Mouse (Mus musculus) embryonic facial prominence, embryonic 12.5 days (tissue): ENCODE results near the gene Gbf1. TPM values are rescaled to one million over a fixed set of nuclear protein-coding genes. Genes with fewer than 3 reads are reported as not detected.

Experiments
- ATAC-seq: fragments of 200-750 bp; cut with Nextera tagmentation; 2 replicates; pipeline ENCODE4 v1.8.0; 2017; ENCODE audit not compliant: insufficient number of reproducible peaks, insufficient read depth, low FRiP score, low TSS enrichment
- H3K27ac ChIP-seq: fragments of 300-500 bp; sonication (generic); 2 replicates; pipeline ENCODE4 v1.5.1; 2016; ENCODE audit warnings: mild to moderate bottlenecking
- H3K27me3 ChIP-seq: fragments of 300-500 bp; sonication (generic); 2 replicates; pipeline ENCODE4 v1.6.1; 2016; ENCODE audit warnings: mild to moderate bottlenecking, moderate library complexity
- H3K36me3 ChIP-seq: fragments of 300-500 bp; sonication (generic); 2 replicates; pipeline ENCODE4 v1.6.1; 2016; ENCODE audit warnings: mild to moderate bottlenecking
- H3K4me1 ChIP-seq: fragments of 300-500 bp; sonication (generic); 2 replicates; pipeline ENCODE4 v1.6.1; 2016
- H3K4me2 ChIP-seq: fragments of 300-500 bp; sonication (generic); replicated peaks from 2 replicates; pipeline ENCODE4 v1.6.1; 2016; ENCODE audit warnings: mild to moderate bottlenecking, moderate library complexity
- H3K4me3 ChIP-seq: fragments of 300-500 bp; sonication (generic); 2 replicates; pipeline ENCODE4 v1.5.1; 2016; ENCODE audit warnings: mild to moderate bottlenecking
- H3K9ac ChIP-seq: fragments of 300-500 bp; sonication (generic); 2 replicates; pipeline ENCODE4 v1.6.1; 2016; ENCODE audit warnings: mild to moderate bottlenecking, moderate library complexity
- H3K9me3 ChIP-seq: fragments of 300-500 bp; sonication (generic); 2 replicates; pipeline ENCODE4 v1.6.1; 2016; ENCODE audit warnings: mild to moderate bottlenecking, moderate library complexity
- WGBS: fragments of 180-500 bp; shearing (Covaris S2); methylation state at CpG from one replicate; pipeline ENCODE4 v1.1.7; 2016; 5-methylcytosine and 5-hydroxymethylcytosine counted together
- polyA plus RNA-seq: library from polyadenylated mRNA; unstranded; fragments of >200 nt; fragmentation: Nextera tagmentation; extraction: Ambion mirVana; gene quantifications from 2 replicates; pipeline ENCODE4 v1.2.1, GENCODE M21; 2016

Gbf1 gene
- polyA plus RNA-seq, 1 experiment from 2014 or later = 70.1 TPM

DNA sequence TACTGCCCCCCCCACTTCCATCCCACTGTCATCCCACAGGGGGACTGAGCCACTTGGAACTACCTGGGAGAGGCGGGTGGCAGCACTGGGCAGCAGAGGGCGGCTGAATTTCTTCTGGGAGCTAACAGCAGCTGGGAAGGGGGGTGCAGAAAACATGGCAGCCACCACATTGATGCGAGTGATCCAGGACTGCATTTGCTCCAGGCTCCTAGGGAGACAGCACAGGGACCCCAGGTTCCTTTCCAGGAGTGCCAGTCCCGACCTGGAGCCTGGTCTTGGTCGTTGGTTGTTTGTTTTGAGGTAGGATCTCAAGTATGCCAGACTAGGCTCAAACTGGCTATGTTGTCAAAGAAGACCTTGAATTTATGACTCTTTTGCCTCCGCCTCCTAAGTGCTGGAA, 161.3 kb downstream of the Gbf1 start:
- Histone ChIP-seq H3K4me3 (no peak overlapping the region), H3K4me1 (peaks cover 24% of the 10 kb centered on the region), H3K36me3 (peaks cover 18% of the 10 kb centered on the region; the same call in 1 of the 2 replicates), H3K4me2 (no peak overlapping the region), H3K27ac (no peak overlapping the region), H3K9me3 (no peaks in the 10 kb centered on the region), H3K27me3 (peaks cover 65% of the 10 kb centered on the region), H3K9ac (no peak overlapping the region)
- no peak for ATAC-seq
- WGBS = 72% methylated on average over 6 of the region's 6 CpGs

DNA sequence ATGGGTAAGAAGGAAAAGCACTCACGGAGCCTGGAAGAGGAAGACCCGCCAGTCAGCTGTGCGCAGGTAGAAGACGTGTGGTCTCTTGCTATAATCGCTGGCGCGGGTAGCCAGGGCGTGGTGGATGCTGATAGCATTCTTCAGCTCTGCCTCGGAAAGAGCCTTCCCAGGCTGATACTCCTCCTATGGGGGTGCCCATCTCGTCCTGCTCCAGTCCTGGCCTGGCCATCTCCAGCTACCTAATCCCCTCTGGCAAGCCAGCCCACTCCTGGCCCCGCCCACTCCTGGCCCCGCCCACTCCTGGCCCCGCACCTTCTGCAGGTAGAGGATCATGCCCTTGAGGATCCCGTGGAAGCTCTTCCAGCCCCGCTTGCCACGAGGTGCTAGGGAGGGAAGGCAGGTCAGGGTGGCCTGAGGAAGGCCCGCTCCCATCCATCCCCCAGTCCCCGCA, 161.9 kb downstream of the Gbf1 start:
- peaks cover 67% of the 10 kb centered on the region for H3K27me3 ChIP-seq
- no peak overlapping the region for H3K9ac ChIP-seq
- H3K4me1 ChIP-seq = peaks cover 25% of the 10 kb centered on the region; the same call in 1 of the 2 replicates
- H3K4me2 ChIP-seq = no peak overlapping the region
- no peak overlapping the region for H3K27ac ChIP-seq
- peaks cover 18% of the 10 kb centered on the region; the same call in 1 of the 2 replicates for H3K36me3 ChIP-seq
- no peaks in the 10 kb centered on the region for H3K9me3 ChIP-seq
- no peak overlapping the region for H3K4me3 ChIP-seq
- WGBS = 9% methylated on average over 18 of the region's 18 CpGs
- ATAC-seq = no peak

DNA sequence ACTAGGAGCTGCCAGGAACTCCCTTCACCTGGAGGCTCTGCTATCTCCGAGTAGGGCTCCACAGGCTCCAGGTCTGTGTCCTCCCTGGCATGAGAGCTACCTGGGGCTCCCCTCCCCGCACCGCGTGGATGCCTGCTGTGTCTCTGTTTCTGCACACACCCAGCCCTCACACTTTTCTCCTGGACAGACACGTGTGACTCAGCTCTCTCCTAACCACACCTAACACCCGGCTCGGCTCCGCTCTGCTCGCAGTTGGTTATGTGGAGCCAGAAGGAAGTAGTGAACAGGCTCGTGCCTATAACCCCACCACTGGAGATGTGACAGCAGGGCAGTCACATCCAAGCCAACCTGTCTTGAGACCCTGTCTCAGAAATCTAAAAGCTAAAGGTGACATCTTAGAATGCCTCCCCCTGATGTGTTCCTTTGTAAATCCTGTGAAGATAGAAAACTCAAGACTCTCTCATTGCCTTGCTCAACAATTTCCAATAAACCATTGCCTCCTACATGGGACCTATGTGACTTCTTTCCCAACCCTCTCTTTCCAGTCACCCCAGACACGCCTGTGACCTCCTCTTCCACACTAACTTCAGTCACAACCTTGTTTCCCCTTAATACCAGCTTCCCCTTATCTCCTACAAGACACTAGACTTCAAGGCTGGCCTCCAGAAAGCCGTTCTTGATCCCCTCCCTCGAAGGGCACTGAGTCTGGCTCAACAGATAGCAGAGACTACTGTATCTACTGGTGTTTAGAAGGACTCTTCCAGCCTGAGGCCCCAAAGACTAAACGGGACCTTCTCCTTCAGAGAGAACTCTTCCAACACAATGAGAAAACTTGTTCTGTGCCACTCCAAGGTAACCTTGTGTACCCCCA, 162.8 kb downstream of the Gbf1 start:
- H3K9ac ChIP-seq = no peak overlapping the region
- H3K4me2 ChIP-seq = no peak overlapping the region
- peaks cover 25% of the 10 kb centered on the region; the same call in 1 of the 2 replicates for H3K4me1 ChIP-seq
- peaks cover 76% of the 10 kb centered on the region for H3K27me3 ChIP-seq
- H3K27ac ChIP-seq = no peak overlapping the region
- H3K36me3 ChIP-seq = peaks cover 15% of the 10 kb centered on the region; the same call in 1 of the 2 replicates
- H3K4me3 ChIP-seq = no peak overlapping the region
- H3K9me3 ChIP-seq = no peaks in the 10 kb centered on the region
- WGBS = 35% methylated on average over 14 of the region's 14 CpGs
- ATAC-seq = no peak

DNA sequence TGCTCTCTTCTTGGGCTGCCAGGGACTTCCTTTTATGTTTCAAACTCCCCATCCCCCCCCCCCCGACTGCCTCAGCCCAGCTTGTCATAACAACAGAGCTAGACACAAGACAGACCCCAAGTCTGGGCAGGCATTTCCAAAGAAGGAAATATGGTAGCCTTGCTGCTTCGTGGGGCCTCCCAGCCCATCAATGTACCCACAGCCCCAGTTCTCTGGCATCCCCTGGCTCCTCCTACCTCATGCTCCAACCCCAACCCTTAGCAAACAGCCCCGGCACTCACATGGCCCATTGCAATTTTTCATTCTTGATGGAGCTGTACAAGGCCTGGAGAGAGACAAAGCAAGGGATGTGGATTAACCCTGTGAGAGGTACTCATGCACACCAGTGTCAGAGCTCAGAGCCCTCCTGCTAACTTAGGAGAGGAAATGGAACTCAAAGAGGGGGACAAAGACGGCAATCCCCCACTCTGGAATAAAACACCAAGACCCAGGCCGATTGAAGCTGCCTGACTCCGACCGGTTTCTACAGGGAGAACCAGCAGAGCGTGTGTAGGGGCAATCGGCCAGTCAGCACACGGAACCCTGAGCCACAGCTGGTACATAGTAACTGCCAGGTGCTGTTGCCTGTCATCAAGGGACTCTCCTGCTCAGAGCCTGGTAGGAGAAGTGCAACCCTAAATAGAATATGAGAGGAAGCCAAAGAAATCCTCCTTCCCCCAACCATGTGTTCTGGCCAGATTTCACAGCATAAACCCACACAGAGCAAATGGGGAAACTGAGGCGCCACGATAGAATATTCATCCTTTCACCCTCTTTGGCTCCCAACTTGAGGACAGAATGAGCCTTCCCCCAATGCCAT, 163.7 kb downstream of the Gbf1 start:
- WGBS = 47% methylated on average over 12 of the region's 12 CpGs
- no peak for ATAC-seq
- Histone ChIP-seq H3K27me3 (peaks cover 85% of the 10 kb centered on the region), H3K4me2 (no peak overlapping the region), H3K27ac (no peak overlapping the region), H3K4me3 (peak overlapping the region; percentile 10; the same call in 1 of the 2 replicates), H3K4me1 (peaks cover 25% of the 10 kb centered on the region; the same call in 1 of the 2 replicates), H3K9ac (no peak overlapping the region), H3K36me3 (peaks cover 7% of the 10 kb centered on the region; the same call in 1 of the 2 replicates), H3K9me3 (no peaks in the 10 kb centered on the region)

DNA sequence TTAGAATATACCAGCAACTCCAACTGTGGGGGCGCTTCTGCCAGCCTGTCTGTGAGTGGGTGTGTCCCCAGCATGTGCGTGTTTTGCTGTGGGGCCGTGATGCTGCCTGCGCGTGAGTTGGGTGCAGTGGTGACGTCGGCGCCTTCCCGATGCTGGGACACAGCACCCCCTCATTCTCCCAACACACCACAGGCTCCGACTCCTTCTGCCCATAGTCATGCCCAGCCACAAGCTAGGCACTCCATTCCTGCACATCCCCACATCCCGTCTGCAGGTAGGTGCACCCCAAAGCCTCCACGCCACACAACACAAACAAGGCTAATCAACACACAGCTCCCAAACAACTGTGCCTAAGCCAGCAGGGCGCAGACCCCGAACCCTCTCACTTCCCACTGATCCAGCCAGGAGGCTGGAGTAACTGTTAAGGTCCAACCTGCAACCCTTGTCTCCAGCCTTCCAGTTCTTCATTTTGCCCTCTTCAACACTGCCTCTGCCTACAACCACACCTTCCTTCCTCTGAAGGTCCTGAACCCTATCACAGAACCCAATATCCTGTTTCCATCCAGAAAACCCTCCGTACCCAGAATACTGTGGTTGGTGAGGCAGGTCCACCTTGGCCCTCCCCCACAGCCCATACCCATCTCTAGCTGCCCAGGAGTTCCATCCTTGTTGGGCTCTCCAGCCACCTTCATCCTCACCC, 164.7 kb downstream of the Gbf1 start:
- H3K36me3 ChIP-seq = no peaks in the 10 kb centered on the region
- peaks cover 95% of the 10 kb centered on the region for H3K27me3 ChIP-seq
- no peak for ATAC-seq
- peak overlapping the region; percentile 81 for H3K4me2 ChIP-seq
- H3K4me1 ChIP-seq = peaks cover 33% of the 10 kb centered on the region
- peak overlapping the region; percentile 45 for H3K4me3 ChIP-seq
- H3K27ac ChIP-seq = no peak overlapping the region
- WGBS = 36% methylated on average over 15 of the region's 15 CpGs
- peak overlapping the region; percentile 62; the same call in 1 of the 2 replicates for H3K9ac ChIP-seq
- H3K9me3 ChIP-seq = no peaks in the 10 kb centered on the region

DNA sequence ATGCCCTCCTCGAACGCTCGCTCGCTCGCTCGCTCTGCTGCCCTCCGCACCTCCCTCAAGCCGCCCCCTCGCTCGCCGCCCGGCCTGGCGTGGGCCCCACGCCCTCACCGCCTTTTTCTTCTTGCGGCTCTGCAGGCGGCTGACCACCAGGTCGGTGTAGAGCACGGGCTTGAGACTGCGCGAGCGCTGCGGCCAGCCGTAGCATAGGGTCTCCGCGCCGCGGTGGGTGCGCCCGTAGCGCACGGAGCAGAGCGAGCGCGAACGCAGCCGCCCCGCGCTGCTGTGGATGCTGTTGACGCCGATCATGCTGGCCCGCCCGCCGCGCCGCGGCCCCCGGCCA, 165.2 kb downstream of the Gbf1 start:
- Histone ChIP-seq H3K4me2 (peak overlapping the region; percentile 81), H3K9me3 (no peaks in the 10 kb centered on the region), H3K27ac (peak overlapping the region; percentile 41; the same call in 1 of the 2 replicates), H3K4me3 (peak overlapping the region; percentile 45), H3K9ac (peak overlapping the region; percentile 62), H3K27me3 (peaks cover 98% of the 10 kb centered on the region), H3K36me3 (no peaks in the 10 kb centered on the region), H3K4me1 (peaks cover 33% of the 10 kb centered on the region)
- 1% methylated on average over 45 of the region's 48 CpGs for WGBS
- no peak for ATAC-seq

DNA sequence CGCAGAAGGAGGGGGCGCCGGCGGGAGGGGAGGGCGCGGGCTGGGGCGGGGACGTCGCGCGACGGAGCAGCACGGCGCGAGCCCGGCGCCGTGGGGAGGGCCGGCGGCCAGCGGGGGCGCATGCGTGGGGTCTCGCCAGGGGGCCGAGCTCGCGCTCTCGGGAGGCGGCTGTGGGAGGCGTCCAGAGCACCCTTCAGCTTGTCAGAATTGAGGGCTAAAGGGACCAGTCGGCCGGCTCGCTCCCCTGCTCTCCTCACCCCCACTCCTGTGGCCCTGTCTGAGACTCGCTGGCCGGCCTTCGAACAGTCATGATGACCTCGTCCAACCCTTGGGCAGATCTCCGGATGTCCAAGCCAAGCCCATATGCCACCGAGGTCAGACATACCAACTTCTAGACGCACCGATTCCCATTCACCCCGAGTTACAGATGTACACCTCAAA, 165.7 kb downstream of the Gbf1 start:
- H3K9ac ChIP-seq = peak overlapping the region; percentile 62
- peak overlapping the region; percentile 81 for H3K4me2 ChIP-seq
- no peaks in the 10 kb centered on the region for H3K9me3 ChIP-seq
- H3K27me3 ChIP-seq = peaks cover 100% of the 10 kb centered on the region
- peak overlapping the region; percentile 41; the same call in 1 of the 2 replicates for H3K27ac ChIP-seq
- H3K4me3 ChIP-seq = peak overlapping the region; percentile 45
- 3% methylated on average over 31 of the region's 42 CpGs for WGBS
- H3K4me1 ChIP-seq = peaks cover 33% of the 10 kb centered on the region
- no peaks in the 10 kb centered on the region for H3K36me3 ChIP-seq
- no peak for ATAC-seq

DNA sequence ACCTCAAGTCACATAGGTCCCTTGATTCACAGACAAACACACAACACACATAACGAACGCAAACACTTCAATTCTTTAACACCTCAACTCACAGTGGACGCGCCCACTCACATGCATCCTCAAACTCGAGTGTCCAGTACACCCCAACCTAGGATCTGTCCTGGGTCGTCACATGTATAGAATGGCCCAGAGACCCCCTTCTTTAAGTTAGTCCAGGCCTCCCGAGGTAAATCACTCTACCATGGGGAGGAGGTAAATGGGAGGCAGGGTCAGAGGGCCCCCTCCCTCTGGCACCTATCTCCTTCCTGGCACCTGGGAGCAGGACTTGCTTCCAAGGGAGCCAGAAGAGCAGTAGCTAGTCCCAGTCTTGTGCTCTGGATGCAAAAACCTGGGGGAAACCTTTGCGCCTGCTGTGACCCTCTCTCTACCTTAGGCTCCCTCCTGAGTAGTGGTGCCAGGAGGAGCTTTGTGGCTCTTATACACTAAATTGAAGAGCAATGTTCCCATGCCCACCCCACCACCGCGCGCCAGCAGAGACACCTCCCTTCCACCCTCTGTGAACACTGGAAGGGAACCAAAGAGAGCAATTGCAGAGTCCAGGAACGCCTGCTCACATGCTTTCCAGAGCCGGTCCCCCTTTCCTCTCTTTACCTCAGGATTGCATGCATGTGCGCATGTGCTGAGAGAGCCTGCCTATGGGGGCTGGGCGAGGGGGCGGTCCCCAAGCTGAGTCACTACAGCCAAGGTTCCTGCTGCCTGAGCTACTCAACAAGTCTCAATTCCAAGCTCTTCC, 166.5 kb downstream of the Gbf1 start:
- no peaks in the 10 kb centered on the region for H3K36me3 ChIP-seq
- no peaks in the 10 kb centered on the region for H3K9me3 ChIP-seq
- peaks cover 33% of the 10 kb centered on the region for H3K4me1 ChIP-seq
- no peak for ATAC-seq
- no peak overlapping the region for H3K9ac ChIP-seq
- peak overlapping the region; percentile 81 for H3K4me2 ChIP-seq
- 0 out of 2 replicates have a peak overlapping the region, but pooled peaks have one; percentile 7 for H3K4me3 ChIP-seq
- 12% methylated on average over 16 of the region's 16 CpGs for WGBS
- no peak overlapping the region for H3K27ac ChIP-seq
- H3K27me3 ChIP-seq = peaks cover 100% of the 10 kb centered on the region

DNA sequence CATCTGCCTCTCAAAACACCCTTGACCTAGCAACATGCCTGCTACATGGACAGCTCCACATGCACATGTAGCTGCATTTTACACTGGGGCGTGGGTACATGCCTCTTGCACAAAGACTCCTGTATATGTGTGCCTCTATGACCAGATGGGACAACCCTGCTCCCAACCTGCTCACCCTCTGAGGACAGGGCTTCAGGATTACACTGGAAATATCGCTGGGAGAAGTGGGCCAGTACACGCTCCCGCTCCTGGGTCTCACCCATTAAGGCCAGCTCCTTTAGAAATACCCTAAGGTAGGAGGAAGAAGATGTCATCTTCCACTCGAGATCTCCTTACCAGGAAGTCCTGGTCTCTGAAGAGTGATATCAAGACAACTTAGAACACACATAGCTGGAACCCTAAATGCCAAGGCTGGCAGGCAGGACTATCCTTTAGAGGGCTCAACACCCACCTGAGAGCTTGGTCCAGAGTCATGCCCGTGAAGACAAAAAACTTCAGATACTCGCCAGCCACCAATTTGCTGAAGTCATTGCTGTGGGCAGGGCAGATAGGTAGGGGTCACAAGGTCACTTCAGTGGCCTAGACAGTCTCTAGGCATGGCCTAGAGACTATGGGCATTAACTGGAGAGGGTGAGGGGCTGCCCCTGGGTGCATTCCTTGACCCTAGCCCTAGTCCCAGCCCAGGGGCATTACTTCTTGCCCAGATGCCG, 167.9 kb downstream of the Gbf1 start:
- Histone ChIP-seq H3K4me2 (no peak overlapping the region), H3K9me3 (no peaks in the 10 kb centered on the region), H3K27me3 (peaks cover 100% of the 10 kb centered on the region), H3K27ac (no peak overlapping the region), H3K4me1 (peaks cover 29% of the 10 kb centered on the region), H3K9ac (no peak overlapping the region), H3K4me3 (no peak overlapping the region), H3K36me3 (no peaks in the 10 kb centered on the region)
- ATAC-seq = no peak
- 75% methylated on average over 8 of the region's 8 CpGs for WGBS
